Mouse (Mus musculus): ENCODE data around the gene Rac1.

DNA sequence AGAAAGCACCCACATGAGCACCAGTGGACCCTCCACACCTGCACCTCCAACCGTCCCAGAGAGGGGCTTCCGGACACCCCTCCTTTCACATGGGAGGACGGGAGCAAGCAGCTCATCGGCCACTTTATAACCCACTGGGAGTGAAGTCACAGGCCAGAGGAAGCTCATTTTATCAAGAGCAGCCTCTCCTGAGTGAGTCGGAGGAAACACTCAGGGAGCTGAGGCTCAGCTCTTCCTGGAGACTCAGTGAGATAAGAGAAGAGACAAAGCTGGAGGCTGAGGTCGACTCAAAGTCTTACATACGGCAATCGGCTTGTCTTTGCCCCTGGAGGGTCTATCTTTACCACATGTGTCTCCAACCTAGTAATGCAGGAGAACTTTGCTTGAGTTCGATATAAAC, 18.5 kb downstream of the Rac1 start:
- no peak for TF ChIP-seq CTCF (IDR thresholded peaks at IDR 0.05; ENCODE audit: low read depth, low read length)
- TF ChIP-seq POLR2A (IDR thresholded peaks at IDR 0.05; ENCODE audit: extremely low read depth, insufficient read depth, low read length), result no peak

All from liver, adult 2 months (tissue).